Mouse (Mus musculus) liver, adult 2 months (tissue): ENCODE measurements around the gene Mdh2.

Experiments
- CTCF ChIP-seq: fragments of 200-500 bp; IDR thresholded peaks from 2 replicates; pipeline ENCODE4 v1.5.1; 2011; ENCODE audit warnings: low read depth, low read length, control low read depth
- POLR2A ChIP-seq: fragments of 200-500 bp; IDR thresholded peaks from 2 replicates; pipeline ENCODE4 v1.6.1; 2011; ENCODE audit warnings: low read length, control low read depth; ENCODE audit not compliant: insufficient read depth; ENCODE audit errors: extremely low read depth

- no peak for TF ChIP-seq CTCF
- TF ChIP-seq POLR2A, result no peak
Observed at GRCm38 (mm10) chr5:135829381-135829780, 51.1 kb downstream of the Mdh2 start.
